Mouse (Mus musculus) retina, embryonic 14.5 days (tissue): Measurements from ENCODE around the gene Zfp655.
"Not testable (repeated sequence)": the region's sequence is repeated elsewhere in the genome, so short reads cannot be mapped to it uniquely, and the experiment has no call there.

ENCODE experiments used
- DNase-seq: peaks from one replicate; pipeline ENCODE4 v3.0.0-alpha.2; 2015; ENCODE audit warnings: low spot score

Zfp655 gene

DNA sequence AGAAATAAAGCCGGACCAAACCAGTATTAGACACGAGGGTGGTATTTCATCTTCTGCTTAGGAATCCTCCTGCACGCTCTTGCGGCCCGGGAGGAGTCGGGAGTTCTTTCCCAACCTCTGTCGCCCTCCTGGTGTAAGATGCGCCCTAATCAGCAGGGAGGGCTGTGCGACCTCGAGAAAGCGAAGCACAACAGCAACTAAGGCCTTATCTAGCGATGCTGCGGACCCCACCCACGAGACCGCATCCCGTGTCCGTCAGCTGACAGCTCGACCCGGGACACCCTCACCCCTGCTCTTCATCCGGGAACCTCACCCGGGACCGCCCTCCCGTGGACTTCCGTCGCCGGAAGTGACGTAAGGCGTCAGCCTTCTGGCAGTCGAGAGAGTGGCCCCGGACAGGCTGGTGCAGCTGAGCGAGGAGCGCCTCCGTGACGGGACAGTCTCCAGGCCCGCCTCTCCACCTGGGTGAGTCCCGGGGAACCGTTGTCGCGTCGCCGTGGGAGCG, at the start of gene Zfp655:
TSS of gene Zfp655 (plus strand) at position 349 of the 505 bp plus-strand sequence.
- DNase-seq = peak; percentile 95

DNA sequence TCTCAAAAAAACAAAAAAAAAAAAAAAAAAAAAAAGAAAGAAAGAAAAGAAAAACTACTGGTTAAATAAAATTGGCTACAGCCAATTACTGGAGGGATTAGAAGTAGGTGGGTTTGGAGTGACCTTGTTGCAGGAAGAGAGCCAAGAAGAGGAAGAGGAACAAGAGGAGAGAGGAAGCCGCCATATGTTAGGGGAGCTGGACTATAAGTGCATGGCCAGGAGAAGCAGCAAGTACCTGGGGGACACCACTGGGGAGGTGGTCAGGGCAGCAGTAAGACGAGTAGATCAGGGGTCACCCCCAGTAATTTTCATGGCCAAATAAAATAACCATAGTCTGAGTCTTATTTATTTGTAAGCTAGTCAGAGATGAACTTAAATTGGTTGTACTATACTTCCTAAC, 46.3 kb upstream of the Zfp655 start:
- DNase-seq = no peak

DNA sequence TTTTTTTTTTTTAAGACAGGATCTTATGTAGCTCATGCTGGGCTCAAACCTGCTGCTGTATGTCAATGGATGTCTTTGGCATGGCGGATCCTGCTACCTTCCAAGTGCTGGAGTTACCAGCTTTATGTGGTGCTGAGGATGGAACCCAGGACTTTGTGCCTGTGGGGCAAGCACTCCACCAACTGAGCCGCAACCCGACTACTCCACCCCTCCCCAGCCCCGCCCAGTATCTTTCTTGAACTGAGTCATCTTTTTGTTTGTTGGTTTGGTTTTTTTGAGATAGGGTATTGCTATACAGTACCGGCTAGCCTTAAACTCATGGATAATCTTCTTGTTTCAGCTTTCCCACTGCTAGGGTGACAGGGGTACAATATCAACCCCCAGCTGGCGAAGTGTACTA, 42.1 kb upstream of the Zfp655 start:
- no peak for DNase-seq

DNA sequence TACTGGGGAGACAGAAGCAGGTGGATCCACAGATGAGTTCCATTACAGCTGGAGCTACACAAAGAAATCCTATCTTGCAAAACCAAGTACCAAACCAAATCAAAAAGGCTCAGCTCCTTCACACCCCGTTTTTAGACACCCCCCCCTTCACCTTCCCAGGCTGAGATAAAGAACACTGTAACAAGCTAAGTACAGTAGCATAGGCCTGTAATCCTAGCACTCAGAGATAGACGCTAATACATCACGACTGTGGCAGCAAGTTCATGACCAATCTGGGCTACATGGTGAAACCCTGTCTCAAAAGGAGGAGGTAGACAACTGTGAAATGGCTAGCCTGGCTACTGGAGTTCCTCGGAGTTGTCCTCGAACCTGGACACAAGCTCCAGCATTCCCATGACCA, 41.1 kb upstream of the Zfp655 start:
- no peak for DNase-seq

DNA sequence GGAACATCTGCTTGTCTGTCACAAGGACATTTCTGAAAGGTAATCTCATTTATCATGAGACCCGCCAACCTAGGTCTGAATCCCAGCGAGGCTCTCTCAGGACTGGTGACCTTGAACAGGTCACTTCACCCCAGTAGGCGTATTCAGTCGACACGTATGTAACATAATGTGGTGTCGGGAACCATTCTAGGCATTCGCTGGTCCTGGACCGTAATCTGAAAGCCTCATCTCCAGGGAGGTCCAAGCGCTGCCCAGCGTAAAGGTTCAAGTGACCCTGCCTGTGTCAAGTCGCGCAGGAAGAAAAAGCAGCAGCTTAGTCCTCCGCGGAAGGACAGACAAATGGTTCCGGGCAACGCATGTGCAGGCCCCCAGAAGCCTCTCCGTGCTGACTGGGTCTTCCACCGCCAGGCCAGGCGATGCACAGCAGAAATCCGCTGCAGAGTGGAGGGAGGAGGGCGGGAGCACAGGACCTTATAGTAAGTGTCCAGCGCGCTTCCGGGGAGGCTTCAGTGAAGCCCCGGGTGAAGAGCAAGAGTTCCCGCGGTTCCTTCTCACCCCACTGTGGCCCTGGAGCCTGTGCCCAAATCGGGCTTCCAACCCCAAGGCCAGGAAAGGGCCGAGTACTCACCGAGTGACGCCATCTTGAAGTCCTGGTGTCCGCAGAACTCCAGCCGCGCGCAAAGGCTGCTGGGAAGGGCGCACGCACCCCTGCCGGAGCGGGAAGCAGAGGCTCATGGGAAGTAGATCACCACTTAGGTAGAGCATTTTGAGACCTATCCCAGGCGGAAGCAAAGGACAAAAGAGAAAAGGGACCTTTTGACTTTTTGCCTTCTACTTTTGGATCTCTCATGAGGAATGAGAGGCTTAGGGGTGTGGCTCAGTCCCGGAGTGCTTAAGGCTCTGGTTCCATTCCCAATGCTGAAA, 40.4 kb upstream of the Zfp655 start:
- DNase-seq = peak; percentile 92

DNA sequence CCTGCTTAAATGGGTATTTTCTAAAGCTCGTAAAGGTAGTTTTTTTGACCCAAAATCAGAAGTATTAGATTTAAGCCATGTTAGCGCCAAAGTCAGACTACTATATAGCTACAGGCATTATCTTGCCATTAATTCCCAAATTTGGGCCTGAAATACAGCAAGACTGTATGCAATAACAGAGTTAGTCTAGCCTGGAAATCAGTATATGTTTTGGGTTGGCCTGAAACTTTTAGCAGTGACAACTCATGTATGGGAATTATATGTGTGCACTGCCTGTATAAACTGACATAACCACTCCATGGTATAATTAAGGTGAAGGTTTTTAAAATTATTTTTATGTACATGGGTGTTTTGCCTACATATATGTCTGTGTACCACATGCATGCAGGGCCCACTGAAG, 39.6 kb upstream of the Zfp655 start, which contains the start of gene Atp5j2:
TSS of gene Atp5j2 (minus strand) at position 101 of the 400 bp plus-strand sequence.
- DNase-seq = no peak

DNA sequence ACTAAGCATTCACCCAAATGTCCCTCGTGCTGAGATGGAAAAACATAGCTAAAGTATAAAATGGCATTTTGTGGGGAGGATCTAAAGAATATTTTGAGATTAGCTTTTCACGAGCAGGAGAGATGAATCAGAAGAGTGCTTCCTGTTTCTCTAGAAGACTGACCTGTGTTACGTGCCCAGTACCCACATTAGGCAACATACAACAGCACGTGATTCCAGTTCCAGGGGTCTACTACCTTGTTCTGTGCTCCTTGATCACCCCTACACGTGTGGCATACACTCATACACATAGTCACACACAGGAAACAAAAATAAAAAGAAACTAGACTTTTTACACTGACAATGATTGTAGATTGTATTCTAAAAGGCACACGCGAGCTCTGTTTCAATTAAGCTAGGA, 31.1 kb upstream of the Zfp655 start:
- no peak for DNase-seq

DNA sequence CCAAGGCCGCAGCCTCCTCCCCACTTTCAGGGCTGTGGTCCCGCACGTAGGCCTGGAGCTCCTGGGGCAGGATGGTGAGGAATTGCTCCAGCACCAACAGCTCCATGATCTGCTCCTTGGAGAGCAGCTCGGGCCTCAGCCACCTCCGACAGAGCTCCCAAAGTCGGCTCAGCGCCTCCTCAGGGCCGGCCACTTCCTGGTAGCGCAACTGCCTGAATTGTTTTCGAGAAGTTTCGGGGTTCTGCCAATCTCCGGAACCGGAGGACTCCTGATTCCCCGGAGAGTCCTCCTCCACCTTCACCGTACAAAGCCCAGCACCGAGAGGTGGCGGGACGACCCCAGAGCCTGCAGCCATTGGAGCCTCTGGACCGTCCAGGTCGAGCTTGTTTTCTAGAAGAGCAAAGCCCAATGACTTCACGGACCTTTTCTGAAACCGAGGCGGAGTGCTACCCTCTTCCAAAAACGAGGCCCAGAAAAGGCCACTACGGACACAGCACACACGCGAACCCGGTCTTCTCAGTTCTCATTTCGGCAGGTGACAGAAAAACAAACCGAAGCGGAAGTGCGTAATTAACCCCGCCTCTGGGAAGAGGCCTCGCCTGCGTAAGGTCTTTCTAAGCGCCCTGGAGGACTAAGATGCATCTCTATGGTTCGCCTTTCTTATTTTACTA, 30.1 kb upstream of the Zfp655 start, which contains the start of gene Zkscan14:
TSS of gene Zkscan14 (minus strand) at position 548 of the 671 bp plus-strand sequence.
- peak; percentile 91 for DNase-seq

DNA sequence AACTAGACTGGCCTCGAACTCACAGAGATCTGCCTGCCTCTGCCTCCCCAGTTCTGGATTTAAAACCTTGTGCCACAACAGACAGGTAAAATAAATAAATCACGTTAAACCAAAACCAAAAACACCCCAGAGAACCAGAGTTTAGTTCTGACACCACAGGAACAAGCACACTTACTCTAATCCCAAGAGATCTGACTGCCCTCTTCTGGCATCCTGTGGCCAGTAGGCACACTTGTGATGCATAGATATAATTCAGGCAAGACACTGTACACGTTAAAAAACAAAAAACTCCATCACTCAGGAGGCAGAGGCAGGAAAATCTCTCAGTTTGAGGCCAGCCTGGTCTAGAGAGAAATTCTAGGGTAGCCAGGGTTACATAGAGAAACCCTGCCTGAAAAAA, 29.1 kb upstream of the Zfp655 start:
- no peak for DNase-seq

DNA sequence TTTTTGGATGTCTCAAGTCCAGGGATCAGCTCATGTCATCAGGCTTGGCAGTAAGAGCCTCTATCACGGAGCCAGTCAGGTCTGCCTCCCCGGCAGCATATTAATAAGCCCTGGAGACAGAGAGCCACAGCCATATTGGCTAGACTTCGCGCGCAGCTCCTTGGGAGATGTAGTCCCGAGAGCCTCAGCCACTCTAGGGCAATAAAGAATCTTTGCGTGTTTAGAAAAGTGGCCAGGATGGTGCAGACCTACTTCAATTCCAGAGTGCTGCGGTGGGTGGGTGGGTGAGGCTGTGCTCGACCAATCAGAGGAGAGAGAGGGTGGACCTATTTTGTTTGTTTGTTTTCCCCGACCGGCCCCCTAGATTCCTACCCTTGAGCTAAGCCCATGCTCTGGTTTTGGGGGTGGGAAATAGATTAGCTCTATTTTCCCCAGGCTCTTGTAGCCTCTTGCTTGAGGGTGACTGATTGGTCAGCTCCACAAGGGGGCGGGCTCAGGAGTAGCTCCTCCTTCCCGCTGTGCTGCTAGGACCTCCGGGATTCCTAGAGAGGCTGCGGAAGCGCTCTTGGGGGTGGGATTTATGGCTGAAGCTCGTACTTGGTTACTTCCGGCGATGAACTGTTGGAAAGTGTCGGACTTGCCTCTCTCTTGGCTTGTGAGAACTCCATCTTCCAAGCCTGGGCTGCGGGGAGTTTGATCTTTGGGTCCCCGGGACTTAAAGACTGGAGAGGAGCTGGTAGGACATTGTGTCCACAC, 27.4 kb upstream of the Zfp655 start, which contains the start of gene Zkscan5:
TSS of gene Zkscan5 (plus strand) at position 627 of the 756 bp plus-strand sequence.
- DNase-seq = peak; percentile 99

DNA sequence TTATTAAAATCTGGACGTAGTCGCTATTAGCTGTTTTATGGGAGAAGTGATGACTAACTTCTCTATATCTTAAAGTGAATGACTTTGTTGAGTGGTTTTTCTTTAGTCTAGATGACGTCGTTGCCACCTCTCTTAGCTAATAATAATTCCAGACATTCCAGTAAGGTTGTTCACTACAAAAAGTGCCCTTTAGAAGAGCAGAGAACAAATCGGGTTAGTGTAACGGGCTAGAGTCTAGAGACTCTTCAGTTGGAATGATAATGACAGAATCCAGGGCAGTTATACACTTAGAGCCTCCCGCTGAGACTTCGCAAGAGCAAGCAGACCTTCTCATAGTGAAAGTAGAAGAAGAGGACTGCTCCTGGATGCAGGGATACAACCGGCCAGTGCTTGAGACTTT, 26.5 kb upstream of the Zfp655 start:
- DNase-seq = no peak

DNA sequence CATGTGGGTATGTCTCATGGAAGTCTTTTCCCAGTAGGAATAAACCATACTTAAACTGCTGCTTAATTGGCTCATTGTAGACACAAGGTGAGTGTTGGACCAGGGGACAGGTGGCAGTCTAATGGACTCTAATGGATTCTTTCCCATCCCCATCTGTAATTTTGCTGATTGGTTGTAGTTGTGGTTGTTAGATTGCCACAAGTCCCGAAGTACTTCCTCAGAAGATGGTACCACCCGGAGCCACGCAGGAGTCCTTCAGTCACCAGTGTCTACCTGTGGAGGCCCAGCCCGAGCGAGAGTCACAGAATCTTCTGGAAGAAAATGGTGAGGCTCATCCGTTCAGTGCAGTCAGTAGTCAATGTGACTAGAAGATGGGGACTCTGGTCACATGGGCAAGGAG, 24.1 kb upstream of the Zfp655 start:
- DNase-seq = no peak

DNA sequence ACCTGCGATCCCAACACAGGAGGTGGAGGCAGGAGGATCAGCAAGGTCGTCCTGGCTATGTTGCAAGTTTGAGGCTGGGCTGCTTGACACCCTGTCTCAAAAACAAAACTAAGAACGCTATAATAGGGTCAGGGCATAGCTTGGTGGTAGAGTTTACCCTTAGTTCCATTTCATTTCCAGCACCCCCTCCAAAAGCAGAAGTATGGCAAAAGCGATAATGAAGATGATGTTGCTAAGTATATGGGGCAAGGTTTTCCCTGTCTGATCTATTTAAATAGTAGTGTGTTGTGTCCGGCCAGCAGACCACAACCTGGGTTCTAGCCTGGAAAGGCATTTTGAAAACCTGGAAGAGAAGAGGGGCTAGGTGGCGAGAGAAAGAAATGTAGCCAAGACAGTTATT, 23.6 kb upstream of the Zfp655 start:
- no peak for DNase-seq

DNA sequence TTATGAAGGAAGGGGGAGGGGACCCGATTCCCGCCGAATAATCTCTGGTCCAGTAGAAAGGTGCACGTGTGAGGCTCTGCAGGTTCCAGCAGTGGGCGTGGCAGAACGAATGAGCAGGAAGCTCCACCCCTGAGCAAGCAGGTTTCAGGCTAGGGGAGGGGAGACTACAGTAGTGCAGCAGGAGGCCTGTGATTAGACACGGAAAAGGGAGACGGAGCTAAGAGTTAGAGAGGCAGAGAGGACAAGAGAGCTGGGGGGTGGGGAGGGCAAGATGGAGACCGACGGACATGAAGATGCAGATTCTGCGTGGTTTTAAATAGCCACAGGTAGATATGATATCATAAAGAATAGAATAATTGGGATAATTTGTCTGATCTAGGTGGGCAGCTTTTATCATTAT, 23.1 kb upstream of the Zfp655 start:
- DNase-seq = not testable (repeated sequence)

DNA sequence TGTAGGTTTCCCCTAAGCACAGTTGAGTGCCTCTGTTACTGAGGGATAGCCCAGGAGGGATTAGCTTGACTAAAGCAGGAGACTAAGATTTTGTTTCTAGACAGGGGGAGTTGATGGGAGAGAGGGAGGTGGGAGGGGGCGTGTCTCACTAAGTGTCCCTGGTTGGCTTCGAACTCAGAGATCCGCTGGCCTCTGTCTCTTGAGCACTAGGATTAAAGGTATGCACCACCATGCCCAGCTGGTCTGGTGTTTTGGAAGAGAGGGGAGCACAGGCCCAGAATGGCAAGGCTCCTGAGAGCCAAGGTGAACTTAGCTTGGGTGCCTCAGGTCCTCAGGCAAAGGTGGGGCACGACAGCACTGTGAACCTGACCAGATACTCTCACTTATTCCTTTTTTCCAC, 20.2 kb upstream of the Zfp655 start:
- DNase-seq = no peak

DNA sequence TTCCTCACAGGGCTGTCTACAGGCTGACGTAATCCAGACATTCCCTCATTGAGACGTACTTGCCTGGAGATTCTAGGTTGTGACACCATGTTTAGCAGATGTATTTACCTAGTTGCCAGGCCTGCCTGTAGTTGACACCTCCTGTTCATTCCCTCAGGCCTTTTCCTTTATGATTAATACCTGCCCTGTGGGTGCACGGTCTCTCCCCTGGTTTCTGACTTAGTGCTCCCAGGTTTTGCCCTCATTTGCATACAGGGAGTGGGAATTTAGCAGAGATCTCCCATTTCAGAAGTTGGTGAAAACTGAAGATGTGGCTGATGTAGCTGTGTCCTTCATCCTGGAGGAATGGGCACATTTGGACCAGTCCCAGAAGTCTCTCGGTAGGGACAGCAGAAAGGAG, 19.3 kb upstream of the Zfp655 start:
- no peak for DNase-seq

DNA sequence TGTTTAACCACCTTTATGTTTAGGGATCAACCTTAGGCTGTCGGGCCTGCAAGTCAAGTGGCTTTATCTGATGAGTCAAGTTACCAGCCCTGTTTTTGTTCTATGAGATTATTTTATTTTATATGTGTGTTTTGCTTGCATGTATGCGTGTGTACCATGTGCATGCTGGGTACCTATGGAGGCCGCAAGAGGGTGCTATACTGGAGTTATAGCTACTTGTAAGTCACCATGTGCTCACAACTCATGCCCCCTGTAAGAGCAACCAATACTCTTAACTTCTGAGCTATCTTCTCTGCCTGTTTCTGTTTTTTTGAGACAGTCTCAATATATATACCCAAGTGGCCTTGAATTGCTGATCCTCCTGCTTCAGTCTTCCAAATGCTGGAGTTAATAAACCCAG, 18.0 kb upstream of the Zfp655 start:
- no peak for DNase-seq

DNA sequence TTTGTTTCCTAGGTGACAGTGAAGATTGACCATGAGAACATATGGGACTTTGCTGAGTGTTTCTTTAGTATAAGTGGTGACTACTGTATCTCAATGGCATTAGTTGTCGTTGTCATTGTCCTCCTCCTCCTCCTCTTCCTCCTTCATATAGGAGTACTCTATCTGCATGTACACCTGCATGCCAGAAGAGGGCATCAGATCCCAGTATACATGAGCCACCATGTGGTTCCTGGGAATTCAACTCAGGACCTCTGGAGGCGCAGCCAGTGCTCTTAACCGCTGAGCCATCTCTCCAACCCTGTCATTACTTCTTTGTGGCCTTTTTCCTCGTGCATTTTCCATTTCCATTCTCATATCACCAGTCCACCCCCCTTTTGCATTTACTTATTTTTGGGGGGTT, 16.8 kb upstream of the Zfp655 start:
- no peak for DNase-seq

DNA sequence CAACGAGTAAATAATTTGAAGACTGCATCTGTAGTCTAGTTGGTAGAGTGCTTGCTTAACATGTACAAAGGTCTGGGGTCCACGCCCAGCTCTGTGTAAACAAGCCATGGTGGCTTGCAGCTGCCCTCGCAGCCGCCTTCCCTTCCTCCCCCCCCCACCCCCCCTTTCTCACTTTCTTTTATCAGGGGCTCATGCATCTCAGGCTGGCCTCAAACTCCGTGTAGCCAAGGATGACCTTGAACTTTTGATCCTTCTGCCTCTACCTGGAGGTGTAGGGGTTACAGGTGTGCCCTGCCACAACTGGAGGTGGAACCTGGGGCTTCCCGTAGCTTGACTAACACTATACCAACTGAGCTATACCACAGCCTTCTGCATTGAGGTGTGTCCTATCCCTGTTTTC, 13.8 kb upstream of the Zfp655 start:
- DNase-seq = no peak

DNA sequence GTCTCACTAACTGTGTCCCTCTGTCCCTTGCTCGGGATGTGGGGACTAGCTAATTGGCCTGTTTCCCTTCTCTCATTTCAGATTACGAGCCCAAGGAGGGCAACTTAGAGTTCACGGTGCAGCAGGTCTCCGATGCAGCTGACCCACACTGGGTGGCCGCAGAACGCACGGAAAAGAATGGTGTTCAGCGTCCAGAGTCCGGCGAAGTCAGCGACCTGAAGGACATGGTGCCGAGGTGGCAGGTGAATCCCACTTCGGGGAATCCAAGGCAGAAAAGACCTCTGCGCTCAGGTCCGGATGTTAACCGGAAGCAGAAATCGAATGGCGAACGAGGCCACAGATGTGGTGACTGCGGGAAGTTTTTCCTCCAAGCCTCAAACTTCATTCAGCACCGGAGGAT, 13.3 kb upstream of the Zfp655 start:
- DNase-seq = no peak

DNA sequence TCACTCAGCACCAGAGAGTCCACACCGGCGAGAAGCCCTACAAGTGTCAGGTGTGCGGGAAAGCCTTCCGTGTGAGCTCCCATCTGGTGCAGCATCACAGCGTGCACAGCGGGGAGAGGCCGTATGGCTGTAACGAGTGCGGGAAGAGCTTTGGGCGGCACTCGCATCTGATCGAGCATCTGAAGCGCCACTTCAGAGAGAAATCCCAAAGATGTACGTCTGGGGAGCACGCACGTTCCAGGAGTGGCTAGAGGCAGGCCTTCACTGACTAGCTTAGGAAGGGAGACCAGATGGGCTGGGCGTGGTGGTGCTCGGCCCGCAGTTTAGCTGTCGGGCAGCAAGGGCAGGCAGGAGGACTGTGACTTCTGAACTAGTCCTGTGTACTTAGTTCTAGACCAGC, 12.8 kb upstream of the Zfp655 start:
- DNase-seq = no peak

DNA sequence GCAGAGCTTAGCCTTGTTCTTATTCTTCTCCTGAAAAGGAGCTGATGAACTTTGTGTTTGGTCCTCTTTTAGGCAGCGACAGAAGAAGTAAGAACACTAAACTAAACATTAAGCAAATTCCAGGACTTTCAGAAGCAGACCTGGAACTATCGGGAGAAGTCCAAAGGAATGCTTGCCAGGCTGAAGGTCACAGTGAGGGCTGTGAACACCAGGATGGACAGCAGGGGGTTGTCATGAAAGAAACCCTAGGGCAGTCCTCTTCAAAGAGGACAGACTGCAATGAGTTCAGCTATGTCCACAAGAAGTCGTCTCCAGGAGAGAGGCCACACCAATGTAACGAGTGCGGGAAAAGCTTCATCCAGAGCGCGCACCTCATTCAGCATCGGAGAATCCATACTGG, 11.5 kb upstream of the Zfp655 start:
- no peak for DNase-seq
